Mouse (Mus musculus) kidney, postnatal 36 days (tissue): ENCODE measurements around the gene Erc2.
A peak's percentile ranks its signal among the peaks of the same experiment; 100 is the strongest.
"Not testable (repeated sequence)": the region's sequence is repeated elsewhere in the genome, so short reads cannot be mapped to it uniquely, and the experiment has no call there.

ENCODE experiments used
- DNase-seq, 2 experiments: peaks; one replicate each; pipeline ENCODE4 v3.0.0; 2021 to 2022; ENCODE audit warnings: mixed read lengths in 2 of 2

Gene Erc2

GRCm38 (mm10) chr14:27835351-27835750 lies 213.1 kb downstream of the Erc2 start:
- DNase-seq, result no peak

- no peak for DNase-seq
These were observed 215.4 kb downstream of the Erc2 start for GRCm38 (mm10) chr14:27837601-27838105.

- no peak for DNase-seq
These were observed 217.9 kb downstream of the Erc2 start for GRCm38 (mm10) chr14:27840120-27840519.

GRCm38 (mm10) chr14:27846875-27847274 lies 224.6 kb downstream of the Erc2 start:
- DNase-seq, result no peak

- DNase-seq, result peak; percentile 23 to 34
These were observed 225.1 kb downstream of the Erc2 start for GRCm38 (mm10) chr14:27847291-27847690.

GRCm38 (mm10) chr14:27851231-27851630 lies 229.0 kb downstream of the Erc2 start:
- DNase-seq, result no peak

- DNase-seq, result no peak
These were observed 230.4 kb downstream of the Erc2 start for GRCm38 (mm10) chr14:27852606-27853005.

- DNase-seq, result no peak
These were observed 238.3 kb downstream of the Erc2 start for GRCm38 (mm10) chr14:27860371-27861046.

- no peak for DNase-seq
These were observed 240.1 kb downstream of the Erc2 start for GRCm38 (mm10) chr14:27862299-27862698.

- peak in 1 of 2 experiments; percentile 31 for DNase-seq
These were observed 245.2 kb downstream of the Erc2 start for GRCm38 (mm10) chr14:27867386-27867785.

- DNase-seq, result peak in 1 of 2 experiments; percentile 30
These were observed 251.4 kb downstream of the Erc2 start for GRCm38 (mm10) chr14:27873619-27874018.

GRCm38 (mm10) chr14:27875991-27876411 lies 253.8 kb downstream of the Erc2 start:
- DNase-seq, result peak; percentile 14 to 47

GRCm38 (mm10) chr14:27881972-27882371 lies 259.7 kb downstream of the Erc2 start:
- DNase-seq, result no peak

- not testable (repeated sequence) for DNase-seq
These were observed 264.1 kb downstream of the Erc2 start for GRCm38 (mm10) chr14:27886337-27886736.

- no peak for DNase-seq
These were observed 265.3 kb downstream of the Erc2 start for GRCm38 (mm10) chr14:27887488-27887887.

GRCm38 (mm10) chr14:27889650-27890049 lies 267.4 kb downstream of the Erc2 start:
- no peak for DNase-seq

- DNase-seq, result no peak
These were observed 270.2 kb downstream of the Erc2 start for GRCm38 (mm10) chr14:27892416-27892815.

GRCm38 (mm10) chr14:27901772-27902171 lies 279.5 kb downstream of the Erc2 start:
- no peak for DNase-seq

GRCm38 (mm10) chr14:27921656-27922373 lies 299.6 kb downstream of the Erc2 start:
- DNase-seq, result no peak

GRCm38 (mm10) chr14:27927369-27927768 lies 305.1 kb downstream of the Erc2 start:
- DNase-seq, result no peak

GRCm38 (mm10) chr14:27933533-27933932 lies 311.3 kb downstream of the Erc2 start:
- peak in 1 of 2 experiments; percentile 2 for DNase-seq

- DNase-seq, result no peak
These were observed 313.5 kb downstream of the Erc2 start for GRCm38 (mm10) chr14:27935714-27936113.

- no peak for DNase-seq
These were observed 315.7 kb downstream of the Erc2 start for GRCm38 (mm10) chr14:27937922-27938321.

- peak; percentile 53 to 57 for DNase-seq
These were observed 323.0 kb downstream of the Erc2 start for GRCm38 (mm10) chr14:27945276-27945675.
